Mouse (Mus musculus) cerebellum, adult 9-10 months (tissue): ENCODE results near the gene Zfp69.

Experiments
- DNase-seq: peaks from one replicate; pipeline ENCODE4 v3.0.0; 2022

Zfp69 gene

GRCm38 (mm10) chr4:120885208-120886120 is 66.0 kb downstream of the Zfp69 start:
- DNase-seq = no peak

GRCm38 (mm10) chr4:120882002-120882625 is 69.4 kb downstream of the Zfp69 start:
- no peak for DNase-seq

- DNase-seq = no peak
These were observed 70.6 kb downstream of the Zfp69 start for GRCm38 (mm10) chr4:120880731-120881432.
